Mouse (Mus musculus): Measurements from ENCODE around the gene Gm9639.
"Not testable (repeated sequence)": the region's sequence is repeated elsewhere in the genome, so short reads cannot be mapped to it uniquely, and the experiment has no call there.

Gene Gm9639

DNA sequence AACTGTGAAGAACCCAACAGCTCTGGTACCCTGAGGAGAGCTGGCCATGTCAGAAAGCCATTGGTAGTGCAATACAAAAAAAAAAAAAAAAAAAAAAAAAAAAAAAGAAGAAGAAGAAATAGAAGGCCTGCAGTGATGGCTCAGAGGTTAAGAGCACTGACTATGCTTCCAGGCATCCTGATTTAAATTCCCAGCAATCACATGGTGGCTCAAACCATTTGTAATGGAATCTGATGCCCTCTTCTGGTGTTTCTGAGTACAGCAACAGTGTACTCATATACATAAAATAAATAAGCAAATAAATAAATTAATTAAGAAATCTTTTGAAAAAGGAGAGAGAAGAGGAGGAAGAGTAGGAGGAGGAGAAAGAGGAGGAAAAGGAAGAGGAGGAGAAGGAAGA lies 41.4 kb downstream of the Gm9639 start:
- in situ Hi-C loops (cut with MboI; ENCODE audit: low sequenced_read_pairs): no loop called here

DNA sequence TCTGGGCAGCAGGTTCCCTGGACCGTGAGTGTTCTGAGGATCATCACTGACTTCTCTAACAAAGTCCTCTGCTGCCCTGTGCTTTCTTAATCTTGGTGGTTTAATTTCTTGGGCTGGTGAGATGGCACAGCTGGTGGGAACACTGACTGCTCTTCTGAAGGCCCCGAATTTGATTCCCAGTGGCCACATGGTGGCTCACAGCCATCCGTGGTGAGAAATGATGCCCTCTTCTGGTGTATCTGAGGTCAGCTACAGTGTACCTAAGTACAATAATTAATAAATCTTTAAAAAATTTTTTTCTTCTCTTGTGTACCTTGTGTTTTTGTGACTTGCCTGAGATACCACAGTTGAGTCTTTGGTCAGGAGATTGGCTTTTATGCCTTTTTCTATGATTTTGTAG lies 42.6 kb downstream of the Gm9639 start:
- in situ Hi-C loops (cut with MboI; ENCODE audit: low sequenced_read_pairs): not testable (repeated sequence)

DNA sequence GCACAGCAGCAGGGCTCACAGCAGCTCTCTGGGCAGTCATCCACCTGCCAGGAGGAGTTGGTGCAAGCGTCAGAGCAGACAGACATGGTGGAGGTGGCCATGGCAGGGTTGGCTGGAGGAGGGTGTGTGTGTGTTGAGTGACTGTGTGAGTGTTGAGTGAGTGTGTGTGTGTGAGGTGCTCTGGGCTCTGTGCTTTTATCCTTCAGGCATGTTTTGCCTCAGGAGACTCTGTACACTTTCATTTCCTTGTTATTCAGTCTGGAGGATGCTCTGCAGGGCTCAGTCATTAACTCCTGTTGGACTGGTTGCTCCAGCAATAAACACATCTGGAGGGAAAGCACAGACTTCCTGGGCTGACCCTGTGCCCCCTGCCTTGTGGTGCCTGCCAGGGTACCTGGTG lies 43.6 kb downstream of the Gm9639 start, which contains the start of gene Gm9736:
Gene Gm9736 (minus strand): TSS at position 101 of the 400 bp plus-strand sequence.
- in situ Hi-C loops (cut with MboI; ENCODE audit: low sequenced_read_pairs): not testable (repeated sequence)

DNA sequence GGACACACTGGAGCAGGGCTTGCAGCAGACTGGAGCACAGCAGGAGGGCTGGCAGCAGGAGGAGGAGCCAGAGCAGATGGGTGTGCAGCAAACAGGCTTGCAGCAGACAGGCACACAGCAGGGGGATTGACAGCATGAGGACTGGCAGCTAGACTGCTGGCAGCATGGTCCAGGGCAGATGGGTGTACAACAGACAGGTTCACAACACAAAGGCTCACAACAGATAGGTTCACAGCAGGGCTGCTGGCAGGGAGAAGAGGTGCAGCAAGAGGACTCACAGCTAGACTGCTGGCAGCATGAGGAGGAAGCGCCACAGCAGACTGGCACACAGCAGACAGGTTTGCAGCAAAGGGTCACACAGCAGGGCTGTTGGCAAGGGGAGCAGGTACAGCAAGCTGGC lies 44.2 kb downstream of the Gm9639 start:
- in situ Hi-C loops (cut with MboI; ENCODE audit: low sequenced_read_pairs): not testable (repeated sequence)

Measured in CH12F3 (cell line).